Mouse (Mus musculus): Measurements from ENCODE around the gene Tjp1. TPM values are rescaled to one million over a fixed set of nuclear protein-coding genes. Genes with fewer than 3 reads are reported as not detected.

The Tjp1 gene
- polyA plus RNA-seq, 1 experiment, result 209 TPM

DNA sequence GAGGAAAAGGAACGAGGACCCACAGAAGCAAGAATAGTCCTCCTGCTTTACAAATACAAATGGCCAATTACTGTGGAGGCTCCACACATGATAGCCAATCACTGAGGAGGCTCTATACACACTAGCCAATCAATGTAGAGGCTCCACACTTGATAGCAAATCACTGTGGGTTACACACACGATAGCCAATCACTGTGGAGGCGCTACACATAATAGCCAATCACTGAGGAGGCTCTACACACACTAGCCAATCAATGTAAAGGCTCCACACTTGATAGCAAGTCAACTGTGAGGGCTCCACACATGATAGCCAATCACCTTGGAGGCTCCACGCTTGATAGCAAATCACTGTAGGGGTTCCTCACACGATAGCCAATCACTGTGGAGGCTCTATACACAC is 125.1 kb downstream of the Tjp1 start:
- Histone ChIP-seq H3K36me3 (ENCODE audit: control insufficient read depth, insufficient read depth, low read length, poor library complexity, severe bottlenecking) (no peaks in the 10 kb centered on the region), H3K9ac (ENCODE audit: low read depth, poor library complexity, severe bottlenecking) (no peak overlapping the region), H3K27ac (ENCODE audit: insufficient read depth, low read length) (no peak overlapping the region), H3K27me3 (ENCODE audit: control insufficient read depth, insufficient read depth, low read length, poor library complexity, severe bottlenecking) (no peaks in the 10 kb centered on the region), H3K4me1 (ENCODE audit: control insufficient read depth, insufficient read depth, low read length) (no peaks in the 10 kb centered on the region), H3K4me3 (ENCODE audit: low read depth, low read length) (no peak overlapping the region), H3K9me3 (replicated peaks; ENCODE audit: control insufficient read depth, insufficient read depth, low read length, poor library complexity, severe bottlenecking) (no peaks in the 10 kb centered on the region)
- TF ChIP-seq CTCF (IDR thresholded peaks at IDR 0.05; ENCODE audit: low read depth, low read length) (no peak), POLR2A (IDR thresholded peaks at IDR 0.05; ENCODE audit: insufficient read depth, low read length) (no peak), EP300 (IDR thresholded peaks at IDR 0.05; ENCODE audit: insufficient read depth, low read depth, low read length) (no peak)

GRCm38 (mm10) chr7:65401622-65402021 is 126.0 kb downstream of the Tjp1 start:
- Histone ChIP-seq H3K27ac (ENCODE audit: insufficient read depth, low read length) (no peak overlapping the region), H3K4me3 (ENCODE audit: low read depth, low read length) (no peak overlapping the region), H3K9ac (ENCODE audit: low read depth, poor library complexity, severe bottlenecking) (no peak overlapping the region), H3K36me3 (ENCODE audit: control insufficient read depth, insufficient read depth, low read length, poor library complexity, severe bottlenecking) (no peaks in the 10 kb centered on the region), H3K4me1 (ENCODE audit: control insufficient read depth, insufficient read depth, low read length) (no peaks in the 10 kb centered on the region), H3K27me3 (ENCODE audit: control insufficient read depth, insufficient read depth, low read length, poor library complexity, severe bottlenecking) (no peaks in the 10 kb centered on the region), H3K9me3 (replicated peaks; ENCODE audit: control insufficient read depth, insufficient read depth, low read length, poor library complexity, severe bottlenecking) (no peaks in the 10 kb centered on the region)
- no peak for TF ChIP-seq EP300 (IDR thresholded peaks at IDR 0.05; ENCODE audit: insufficient read depth, low read depth, low read length)
- no peak for TF ChIP-seq POLR2A (IDR thresholded peaks at IDR 0.05; ENCODE audit: insufficient read depth, low read length)
- no peak for TF ChIP-seq CTCF (IDR thresholded peaks at IDR 0.05; ENCODE audit: low read depth, low read length)

DNA sequence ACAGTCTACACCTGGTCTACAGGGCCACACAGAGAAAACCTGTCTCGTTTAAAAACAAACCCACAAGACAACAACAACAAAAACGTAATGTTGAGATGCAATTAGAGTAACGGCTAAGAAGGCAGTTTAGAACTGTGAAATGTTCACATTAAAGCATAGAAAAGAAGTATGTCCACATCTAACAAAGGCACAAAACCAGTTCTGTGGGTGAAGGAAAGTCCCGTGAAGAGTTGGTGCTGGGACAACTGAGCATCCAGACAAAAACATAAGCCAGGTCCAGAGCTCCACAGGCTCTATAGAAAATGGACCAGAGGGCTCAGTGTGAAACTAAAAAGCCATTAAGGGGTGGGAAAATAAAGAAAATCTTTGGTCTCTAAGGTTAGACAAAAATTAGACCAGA is 131.7 kb downstream of the Tjp1 start:
- Histone ChIP-seq H3K36me3 (ENCODE audit: control insufficient read depth, insufficient read depth, low read length, poor library complexity, severe bottlenecking) (no peaks in the 10 kb centered on the region), H3K4me3 (ENCODE audit: low read depth, low read length) (no peak overlapping the region), H3K4me1 (ENCODE audit: control insufficient read depth, insufficient read depth, low read length) (no peaks in the 10 kb centered on the region), H3K9me3 (replicated peaks; ENCODE audit: control insufficient read depth, insufficient read depth, low read length, poor library complexity, severe bottlenecking) (no peaks in the 10 kb centered on the region), H3K27ac (ENCODE audit: insufficient read depth, low read length) (no peak overlapping the region), H3K27me3 (ENCODE audit: control insufficient read depth, insufficient read depth, low read length, poor library complexity, severe bottlenecking) (no peaks in the 10 kb centered on the region), H3K9ac (ENCODE audit: low read depth, poor library complexity, severe bottlenecking) (no peak overlapping the region)
- TF ChIP-seq CTCF (IDR thresholded peaks at IDR 0.05; ENCODE audit: low read depth, low read length) (no peak), POLR2A (IDR thresholded peaks at IDR 0.05; ENCODE audit: insufficient read depth, low read length) (no peak), EP300 (IDR thresholded peaks at IDR 0.05; ENCODE audit: insufficient read depth, low read depth, low read length) (no peak)

DNA sequence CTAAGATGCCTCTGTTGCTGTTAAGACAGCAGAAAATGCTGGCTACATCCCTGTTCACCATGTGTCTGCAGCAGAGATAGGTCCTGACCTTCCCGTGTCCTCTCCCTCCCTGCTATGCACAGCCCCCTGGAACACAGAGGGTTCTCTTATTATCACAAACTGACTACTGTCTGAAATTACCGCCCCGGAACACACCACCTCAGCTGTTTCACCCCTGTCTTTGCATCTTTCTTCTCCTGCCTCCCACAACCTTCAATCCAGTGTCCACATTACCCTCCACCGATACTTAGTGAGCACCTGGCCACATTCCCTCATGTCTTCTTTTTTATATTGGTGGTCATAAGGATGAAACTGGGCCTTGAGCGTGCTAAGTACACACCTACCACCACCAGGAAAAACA is 132.4 kb downstream of the Tjp1 start:
- H3K27ac ChIP-seq (ENCODE audit: insufficient read depth, low read length), result no peak overlapping the region
- H3K9ac ChIP-seq (ENCODE audit: low read depth, poor library complexity, severe bottlenecking), result no peak overlapping the region
- TF ChIP-seq CTCF (IDR thresholded peaks at IDR 0.05; ENCODE audit: low read depth, low read length) (no peak), EP300 (IDR thresholded peaks at IDR 0.05; ENCODE audit: insufficient read depth, low read depth, low read length) (no peak), POLR2A (IDR thresholded peaks at IDR 0.05; ENCODE audit: insufficient read depth, low read length) (no peak)
- H3K27me3 ChIP-seq (ENCODE audit: control insufficient read depth, insufficient read depth, low read length, poor library complexity, severe bottlenecking), result no peaks in the 10 kb centered on the region
- H3K4me3 ChIP-seq (ENCODE audit: low read depth, low read length), result no peak overlapping the region
- H3K36me3 ChIP-seq (ENCODE audit: control insufficient read depth, insufficient read depth, low read length, poor library complexity, severe bottlenecking), result no peaks in the 10 kb centered on the region
- H3K9me3 ChIP-seq (replicated peaks; ENCODE audit: control insufficient read depth, insufficient read depth, low read length, poor library complexity, severe bottlenecking), result no peaks in the 10 kb centered on the region
- no peaks in the 10 kb centered on the region for H3K4me1 ChIP-seq (ENCODE audit: control insufficient read depth, insufficient read depth, low read length)

DNA sequence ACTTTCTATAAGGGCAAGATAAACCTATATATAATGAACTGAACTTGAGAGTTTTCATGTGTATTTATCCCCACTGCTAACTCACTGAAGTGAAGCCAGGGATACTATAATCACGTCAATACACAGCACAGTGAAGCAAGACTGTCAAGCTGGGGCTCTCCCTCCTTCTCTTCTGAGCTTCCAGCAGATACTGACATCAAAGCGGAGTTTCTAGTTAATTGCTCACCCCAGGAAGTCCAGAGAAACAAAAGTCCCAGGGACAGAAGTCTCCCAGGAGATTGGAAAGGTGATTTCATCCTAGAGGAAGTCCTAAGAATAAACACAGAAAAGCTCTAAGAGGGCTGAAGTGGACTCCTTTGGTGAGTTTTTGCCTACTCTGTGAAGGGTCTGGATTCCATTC is 132.9 kb downstream of the Tjp1 start:
- H3K27ac ChIP-seq (ENCODE audit: insufficient read depth, low read length), result no peak overlapping the region
- H3K9me3 ChIP-seq (replicated peaks; ENCODE audit: control insufficient read depth, insufficient read depth, low read length, poor library complexity, severe bottlenecking), result no peaks in the 10 kb centered on the region
- no peak for TF ChIP-seq CTCF (IDR thresholded peaks at IDR 0.05; ENCODE audit: low read depth, low read length)
- no peak for TF ChIP-seq POLR2A (IDR thresholded peaks at IDR 0.05; ENCODE audit: insufficient read depth, low read length)
- no peak for TF ChIP-seq EP300 (IDR thresholded peaks at IDR 0.05; ENCODE audit: insufficient read depth, low read depth, low read length)

DNA sequence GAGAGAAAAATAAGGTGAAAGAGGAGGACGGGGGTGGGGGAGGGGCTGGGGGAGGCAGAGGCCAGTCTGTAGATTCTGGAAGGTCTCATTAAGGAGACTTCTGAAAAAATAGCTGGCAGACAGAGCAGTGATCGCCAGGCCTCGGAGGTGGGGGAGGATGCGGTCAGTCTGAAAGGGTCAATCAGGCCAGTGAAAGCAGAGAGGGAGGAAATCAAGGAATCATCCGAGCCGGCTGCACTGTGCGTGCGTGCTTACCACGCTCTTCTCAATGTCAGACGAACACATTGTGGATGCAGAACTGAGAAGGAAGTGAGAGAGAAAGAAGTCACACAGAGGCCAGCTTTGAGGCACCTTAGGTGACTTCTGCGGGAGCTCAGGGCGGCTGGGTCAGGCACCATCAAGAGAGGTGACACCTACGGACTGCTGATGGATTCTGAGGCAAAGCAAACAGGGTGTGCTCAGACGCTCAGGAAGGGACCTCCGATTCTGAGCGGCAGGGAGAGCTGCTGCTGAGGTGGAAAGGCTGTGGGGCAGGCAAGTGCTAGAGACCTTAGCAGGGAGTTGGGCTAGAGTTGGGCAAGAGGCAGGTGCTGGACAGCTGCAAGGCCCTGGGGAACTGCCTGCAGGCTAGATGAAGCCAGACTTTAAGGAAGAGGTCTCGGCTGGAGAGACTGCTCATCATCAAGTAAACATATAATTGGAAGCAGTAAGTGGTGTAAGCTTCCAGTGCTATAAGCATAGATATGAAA is 133.7 kb downstream of the Tjp1 start:
- H3K27ac ChIP-seq (ENCODE audit: insufficient read depth, low read length), result no peak overlapping the region
- no peaks in the 10 kb centered on the region for H3K9me3 ChIP-seq (replicated peaks; ENCODE audit: control insufficient read depth, insufficient read depth, low read length, poor library complexity, severe bottlenecking)
- no peaks in the 10 kb centered on the region for H3K27me3 ChIP-seq (ENCODE audit: control insufficient read depth, insufficient read depth, low read length, poor library complexity, severe bottlenecking)
- H3K4me1 ChIP-seq (ENCODE audit: control insufficient read depth, insufficient read depth, low read length), result no peaks in the 10 kb centered on the region
- no peaks in the 10 kb centered on the region for H3K36me3 ChIP-seq (ENCODE audit: control insufficient read depth, insufficient read depth, low read length, poor library complexity, severe bottlenecking)
- TF ChIP-seq POLR2A (IDR thresholded peaks at IDR 0.05; ENCODE audit: insufficient read depth, low read length), result no peak
- no peak for TF ChIP-seq CTCF (IDR thresholded peaks at IDR 0.05; ENCODE audit: low read depth, low read length)
- TF ChIP-seq EP300 (IDR thresholded peaks at IDR 0.05; ENCODE audit: insufficient read depth, low read depth, low read length), result no peak
- H3K4me3 ChIP-seq (ENCODE audit: low read depth, low read length), result peak overlapping the region; percentile 4; the same call in 1 of the 2 replicates
- no peak overlapping the region for H3K9ac ChIP-seq (ENCODE audit: low read depth, poor library complexity, severe bottlenecking)

More for the DNA sequence above, 132.9 kb downstream of the Tjp1 start:
- no peak overlapping the region for H3K4me3 ChIP-seq (ENCODE audit: low read depth, low read length)
- no peaks in the 10 kb centered on the region for H3K4me1 ChIP-seq (ENCODE audit: control insufficient read depth, insufficient read depth, low read length)
- H3K27me3 ChIP-seq (ENCODE audit: control insufficient read depth, insufficient read depth, low read length, poor library complexity, severe bottlenecking), result no peaks in the 10 kb centered on the region
- no peaks in the 10 kb centered on the region for H3K36me3 ChIP-seq (ENCODE audit: control insufficient read depth, insufficient read depth, low read length, poor library complexity, severe bottlenecking)
- H3K9ac ChIP-seq (ENCODE audit: low read depth, poor library complexity, severe bottlenecking), result no peak overlapping the region
